Mouse (Mus musculus) heart, embryonic 16.5 days (tissue): ENCODE results near the gene Gpx6. TPM values are rescaled to one million over a fixed set of nuclear protein-coding genes. Genes with fewer than 3 reads are reported as not detected.
A peak's percentile ranks its signal among the peaks of the same experiment; 100 is the strongest.

Source experiments
- ATAC-seq: fragments of 200-750 bp; cut with Nextera tagmentation; replicated peaks from 2 replicates; pipeline ENCODE4 v1.8.0; 2017; ENCODE audit warnings: moderate number of reproducible peaks; ENCODE audit not compliant: insufficient read depth, low FRiP score; ENCODE audit errors: extremely low read depth
- H3K27ac ChIP-seq: fragments of 300-500 bp; sonication (generic); 2 replicates; pipeline ENCODE4 v1.5.1; 2014; ENCODE audit warnings: mild to moderate bottlenecking, low read length, control low read depth, moderate library complexity
- H3K27me3 ChIP-seq: fragments of 300-500 bp; sonication (generic); 2 replicates; pipeline ENCODE4 v1.6.1; 2014; ENCODE audit warnings: low read length, mixed read lengths; ENCODE audit not compliant: control insufficient read depth, insufficient read depth
- H3K36me3 ChIP-seq: fragments of 300-500 bp; sonication (generic); 2 replicates; pipeline ENCODE4 v1.6.1; 2014; ENCODE audit not compliant: control insufficient read depth, insufficient read depth
- H3K4me1 ChIP-seq: fragments of 300-500 bp; sonication (generic); 2 replicates; pipeline ENCODE4 v1.6.1; 2014; ENCODE audit warnings: low read length, mixed read lengths; ENCODE audit not compliant: control insufficient read depth, insufficient read depth
- H3K4me2 ChIP-seq: fragments of 300-500 bp; sonication (generic); 2 replicates; pipeline ENCODE4 v1.6.1; 2014; ENCODE audit warnings: low read depth, mild to moderate bottlenecking, control low read depth, low read length
- H3K4me3 ChIP-seq: fragments of 300-500 bp; sonication (generic); 2 replicates; pipeline ENCODE4 v1.5.1; 2014; ENCODE audit warnings: mild to moderate bottlenecking, control low read depth, low read length
- H3K9ac ChIP-seq: fragments of 300-500 bp; sonication (generic); 2 replicates; pipeline ENCODE4 v1.6.1; 2014; ENCODE audit warnings: low read length, control low read depth
- H3K9me3 ChIP-seq: fragments of 300-500 bp; sonication (generic); replicated peaks from 2 replicates; pipeline ENCODE4 v1.6.1; 2016; ENCODE audit warnings: low read length; ENCODE audit not compliant: control insufficient read depth
- WGBS: fragments of 180-500 bp; shearing (Covaris S2); extraction: QIAGEN DNeasy Blood & Tissue Kit; methylation state at CpG from one replicate; pipeline ENCODE4 v1.1.7; 2014; 5-methylcytosine and 5-hydroxymethylcytosine counted together
- polyA plus RNA-seq: library from polyadenylated mRNA; unstranded; fragments of >200 nt; fragmentation: Nextera tagmentation; extraction: Ambion mirVana; gene quantifications from 2 replicates; pipeline ENCODE4 v1.2.1, GENCODE M21; 2015

Gene Gpx6
- polyA plus RNA-seq, 1 experiment from 2014 or later: 0.21 TPM

DNA sequence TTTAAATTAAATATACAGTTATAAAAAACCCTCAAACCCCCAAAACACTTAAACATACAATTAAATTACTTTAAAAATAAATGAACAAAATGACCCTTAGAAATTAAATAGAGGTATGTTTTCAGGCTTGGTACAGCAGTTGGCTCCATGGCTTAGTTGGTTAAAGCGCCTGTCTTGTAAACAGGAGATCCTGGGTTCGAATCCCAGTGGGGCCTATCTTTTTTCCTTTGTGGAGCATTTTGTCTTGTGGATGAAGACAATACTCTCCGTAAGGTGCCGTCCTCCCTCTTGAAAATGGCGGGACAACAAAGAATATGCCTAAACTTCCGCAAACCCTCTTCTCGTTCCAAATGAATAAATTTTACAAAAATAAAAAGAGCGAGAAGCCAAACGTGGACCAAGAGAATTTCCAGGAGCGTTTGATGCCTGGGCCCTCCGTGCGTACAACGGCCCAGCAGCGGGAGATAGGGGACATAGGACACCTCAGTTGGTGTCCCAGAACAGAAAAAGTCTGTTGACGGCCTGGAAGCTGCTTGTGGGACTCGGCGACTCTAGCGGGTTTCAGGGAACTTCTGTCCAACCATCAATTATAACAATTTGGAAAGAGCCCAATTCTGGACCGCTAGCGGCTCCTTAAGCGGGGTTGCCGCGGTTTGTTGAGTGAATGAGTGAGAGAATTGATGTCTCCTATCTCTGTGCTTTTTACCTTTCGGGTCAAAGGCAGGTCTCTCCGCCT lies 35.9 kb upstream of the Gpx6 start:
- WGBS: under 1% methylated on average over 25 of the region's 25 CpGs
- H3K4me2 ChIP-seq: peak overlapping the region; percentile 71
- peak overlapping the region; percentile 56 for H3K4me3 ChIP-seq
- peak overlapping the region; percentile 69 for H3K9ac ChIP-seq
- H3K27ac ChIP-seq: no peak overlapping the region
- no peaks in the 10 kb centered on the region for H3K9me3 ChIP-seq
- 0 out of 2 replicates have a peak, but pooled peaks have one; percentile 62 for ATAC-seq
- peaks cover 8% of the 10 kb centered on the region; the same call in 1 of the 2 replicates for H3K4me1 ChIP-seq
- peaks cover 5% of the 10 kb centered on the region for H3K27me3 ChIP-seq
- no peaks in the 10 kb centered on the region for H3K36me3 ChIP-seq

DNA sequence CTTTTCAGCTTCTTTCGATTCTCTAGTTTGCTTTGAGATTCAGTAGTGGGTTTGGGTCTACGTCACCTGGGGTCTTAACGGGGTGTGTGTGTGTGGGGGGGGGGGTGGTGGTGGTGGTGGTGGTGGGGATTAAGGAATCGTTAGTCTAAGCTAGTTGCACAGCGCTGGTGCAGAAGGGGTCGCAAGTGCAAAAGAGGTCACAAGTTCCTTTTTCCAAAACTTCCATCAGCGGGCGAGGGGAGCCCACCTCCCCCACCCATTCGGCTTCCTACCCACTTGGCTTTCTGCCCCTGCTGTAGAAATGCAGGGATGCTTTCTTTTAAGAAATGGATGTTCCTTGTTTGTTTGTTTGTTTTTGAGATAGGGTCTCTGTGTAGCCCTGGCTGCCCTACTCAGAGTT lies 35.4 kb upstream of the Gpx6 start:
- ATAC-seq: no peak
- Histone ChIP-seq H3K27ac (no peak overlapping the region), H3K4me2 (peak overlapping the region; percentile 71), H3K36me3 (no peaks in the 10 kb centered on the region), H3K4me3 (peak overlapping the region; percentile 56), H3K9me3 (no peaks in the 10 kb centered on the region), H3K9ac (peak overlapping the region; percentile 46), H3K4me1 (peaks cover 8% of the 10 kb centered on the region; the same call in 1 of the 2 replicates), H3K27me3 (peaks cover 5% of the 10 kb centered on the region)
- 3% methylated on average over 9 of the region's 9 CpGs for WGBS

DNA sequence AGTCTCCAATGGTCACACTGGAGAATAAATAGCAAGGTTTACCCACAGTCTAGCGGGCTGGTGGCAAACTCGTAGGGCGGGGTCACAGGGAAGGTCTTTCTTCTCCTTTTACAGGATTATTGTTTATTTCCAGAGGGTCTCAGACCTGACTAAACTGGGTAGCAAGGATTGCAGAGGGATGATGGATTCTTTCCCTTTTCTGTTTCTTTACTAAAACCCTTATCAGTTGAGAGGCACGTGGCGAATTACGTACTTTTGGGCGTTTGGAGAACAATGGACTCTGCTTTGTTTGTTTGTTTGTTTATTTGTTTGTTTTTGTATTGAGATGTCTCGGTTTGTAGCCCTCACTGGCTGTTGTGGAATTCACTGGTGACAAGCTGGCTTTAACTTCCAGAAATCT lies 32.8 kb upstream of the Gpx6 start:
- ATAC-seq: no peak
- Histone ChIP-seq H3K9me3 (no peaks in the 10 kb centered on the region), H3K27me3 (peaks cover 5% of the 10 kb centered on the region), H3K36me3 (no peaks in the 10 kb centered on the region), H3K9ac (peak overlapping the region; percentile 65), H3K4me3 (peak overlapping the region; percentile 69), H3K27ac (no peak overlapping the region), H3K4me2 (peak overlapping the region; percentile 84), H3K4me1 (peaks cover 8% of the 10 kb centered on the region; the same call in 1 of the 2 replicates)
- 5% methylated on average over 8 of the region's 8 CpGs for WGBS

DNA sequence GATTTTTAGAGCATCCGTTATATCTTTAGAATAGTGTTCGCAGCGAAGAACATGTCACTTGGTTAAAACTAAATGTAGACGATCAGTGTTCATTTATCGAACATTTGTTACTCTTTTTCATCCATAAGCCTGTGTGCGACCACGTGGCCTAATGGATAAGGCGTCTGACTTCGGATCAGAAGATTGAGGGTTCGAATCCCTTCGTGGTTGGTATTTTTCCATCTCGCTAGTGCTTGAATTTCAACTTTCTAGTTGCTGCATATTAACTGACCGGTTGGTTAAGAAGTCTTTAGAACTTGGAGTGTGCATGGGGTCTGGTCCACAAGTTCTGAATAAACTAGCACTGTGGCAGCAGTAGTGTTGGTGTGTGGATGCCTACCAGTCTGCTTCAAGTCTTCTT lies 32.4 kb upstream of the Gpx6 start:
- Histone ChIP-seq H3K4me1 (peaks cover 8% of the 10 kb centered on the region; the same call in 1 of the 2 replicates), H3K4me3 (peak overlapping the region; percentile 69), H3K27me3 (peaks cover 5% of the 10 kb centered on the region; the same call in 1 of the 2 replicates), H3K4me2 (peak overlapping the region; percentile 84), H3K9ac (peak overlapping the region; percentile 65), H3K36me3 (no peaks in the 10 kb centered on the region), H3K27ac (no peak overlapping the region), H3K9me3 (no peaks in the 10 kb centered on the region)
- peak; percentile 43; the same call in 1 of the 2 replicates for ATAC-seq
- under 1% methylated on average over 13 of the region's 13 CpGs for WGBS

DNA sequence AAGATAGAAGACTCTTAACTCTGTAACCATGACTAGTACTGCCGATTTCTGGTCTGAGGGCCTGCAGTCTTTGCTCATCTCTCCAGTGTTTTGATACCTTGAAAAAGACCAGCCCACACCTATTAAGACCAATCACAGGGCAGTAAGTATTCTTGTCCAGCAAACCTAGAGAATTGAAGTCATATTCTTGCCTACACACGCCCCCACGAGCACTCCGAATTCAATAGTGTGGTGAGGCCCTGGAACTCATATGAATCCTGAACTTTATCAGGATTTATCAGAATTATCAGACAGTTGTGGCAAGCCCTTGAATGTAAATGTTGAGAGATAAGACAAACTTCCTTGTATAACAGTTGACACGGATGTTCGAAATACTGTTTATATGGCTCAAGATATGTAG lies 19.3 kb upstream of the Gpx6 start, which contains the start of gene Gpx5:
Gene Gpx5, minus strand, starts transcription at position 101 of the 400 bp plus-strand sequence.
- 83% methylated on average over 6 of the region's 6 CpGs for WGBS
- Histone ChIP-seq H3K4me2 (no peak within 1 kb of the TSS), H3K9me3 (no peaks in the 10 kb centered on the region), H3K4me3 (no peak within 1 kb of the TSS), H3K4me1 (peaks cover under 1% of the 10 kb centered on the region; the same call in 1 of the 2 replicates), H3K36me3 (no peaks in the 10 kb centered on the region), H3K27ac (no peak within 1 kb of the TSS), H3K9ac (no peak within 1 kb of the TSS), H3K27me3 (no peaks in the 10 kb centered on the region)
- ATAC-seq: no peak

DNA sequence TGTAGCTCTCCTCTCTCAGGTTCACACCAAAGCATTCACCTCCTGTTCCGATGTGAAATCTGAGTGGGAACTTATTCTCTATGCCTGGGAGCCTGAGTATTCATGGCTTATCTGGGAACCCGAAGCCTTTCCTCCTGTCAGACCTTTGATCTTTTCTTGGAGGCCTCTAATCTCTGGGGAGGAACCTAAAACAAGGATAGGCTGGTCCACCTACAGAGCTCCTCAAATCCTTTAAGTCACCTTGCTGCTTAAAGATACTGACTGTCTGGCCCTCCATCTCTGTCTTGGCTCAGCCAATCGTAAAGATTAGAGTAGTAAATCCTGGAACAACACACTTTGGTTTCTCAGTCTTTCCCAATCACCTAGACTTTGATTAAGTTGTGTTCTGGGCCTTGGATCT lies 13.4 kb upstream of the Gpx6 start:
- no peak for ATAC-seq
- Histone ChIP-seq H3K4me3 (no peak overlapping the region), H3K9me3 (no peaks in the 10 kb centered on the region), H3K9ac (no peak overlapping the region), H3K27ac (no peak overlapping the region), H3K36me3 (no peaks in the 10 kb centered on the region), H3K4me2 (no peak overlapping the region), H3K4me1 (peaks cover 8% of the 10 kb centered on the region; the same call in 1 of the 2 replicates), H3K27me3 (no peaks in the 10 kb centered on the region)
- 29% methylated on average over 3 of the region's 3 CpGs for WGBS

DNA sequence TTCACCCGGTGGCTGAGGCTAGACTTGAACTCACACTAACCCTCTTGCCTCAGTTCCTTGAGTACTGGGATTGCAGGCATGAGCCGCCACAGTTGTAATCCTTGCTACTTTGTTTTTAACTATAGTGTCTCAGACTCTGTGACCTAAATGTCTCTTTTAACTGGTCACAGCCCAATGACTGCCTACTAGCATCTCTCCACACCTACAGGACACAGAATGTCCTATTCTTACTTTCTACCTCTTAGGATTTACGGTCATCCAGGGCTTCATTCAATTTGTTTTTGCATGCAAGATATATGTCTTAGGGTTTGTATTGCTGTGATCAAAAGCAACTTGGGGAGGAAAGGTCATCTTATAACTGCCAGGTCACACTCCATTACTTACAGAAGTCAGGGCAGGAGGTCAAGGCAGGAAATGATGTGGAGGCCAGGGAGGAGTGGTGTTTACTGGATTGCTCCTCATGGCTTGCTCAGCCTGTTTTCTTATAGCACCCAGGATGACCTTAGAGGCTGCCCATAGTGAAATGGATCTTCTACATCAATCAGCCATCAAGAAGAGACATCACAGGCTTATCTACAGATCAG lies 7.3 kb upstream of the Gpx6 start:
- 72% methylated on average over 3 of the region's 3 CpGs for WGBS

DNA sequence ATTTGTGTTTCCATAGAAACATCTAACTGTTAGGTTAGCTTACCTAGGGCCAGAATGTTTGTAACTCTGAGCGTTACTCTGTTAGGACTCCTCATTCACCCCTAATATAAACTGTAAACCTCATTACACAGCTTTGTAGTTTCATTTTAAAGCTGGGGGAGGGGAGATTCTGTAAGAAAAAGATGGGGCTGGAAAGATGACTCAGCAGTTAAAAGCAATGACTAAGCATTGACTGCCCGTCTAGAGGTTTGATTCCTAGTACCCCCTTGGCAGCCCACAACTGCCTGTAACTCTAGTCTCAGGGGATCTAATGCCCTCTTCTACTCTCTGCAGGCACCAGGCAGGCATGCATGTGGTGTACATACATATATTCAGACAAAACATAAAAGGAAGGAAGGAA lies 2.1 kb upstream of the Gpx6 start:
- no peak for ATAC-seq
- Histone ChIP-seq H3K4me3 (no peak overlapping the region), H3K9ac (no peak overlapping the region), H3K9me3 (no peaks in the 10 kb centered on the region), H3K4me2 (no peak overlapping the region), H3K27ac (no peak overlapping the region), H3K36me3 (no peaks in the 10 kb centered on the region), H3K4me1 (no peaks in the 10 kb centered on the region), H3K27me3 (no peaks in the 10 kb centered on the region)
- 70% methylated on average over 2 of the region's 2 CpGs for WGBS

More for the DNA sequence above, 7.3 kb upstream of the Gpx6 start:
- H3K4me1 ChIP-seq: peaks cover 4% of the 10 kb centered on the region; the same call in 1 of the 2 replicates
- no peak overlapping the region for H3K4me2 ChIP-seq
- no peaks in the 10 kb centered on the region for H3K36me3 ChIP-seq
- no peaks in the 10 kb centered on the region for H3K27me3 ChIP-seq
- no peaks in the 10 kb centered on the region for H3K9me3 ChIP-seq
- ATAC-seq: no peak
- no peak overlapping the region for H3K27ac ChIP-seq
- no peak overlapping the region for H3K4me3 ChIP-seq
- no peak overlapping the region for H3K9ac ChIP-seq

DNA sequence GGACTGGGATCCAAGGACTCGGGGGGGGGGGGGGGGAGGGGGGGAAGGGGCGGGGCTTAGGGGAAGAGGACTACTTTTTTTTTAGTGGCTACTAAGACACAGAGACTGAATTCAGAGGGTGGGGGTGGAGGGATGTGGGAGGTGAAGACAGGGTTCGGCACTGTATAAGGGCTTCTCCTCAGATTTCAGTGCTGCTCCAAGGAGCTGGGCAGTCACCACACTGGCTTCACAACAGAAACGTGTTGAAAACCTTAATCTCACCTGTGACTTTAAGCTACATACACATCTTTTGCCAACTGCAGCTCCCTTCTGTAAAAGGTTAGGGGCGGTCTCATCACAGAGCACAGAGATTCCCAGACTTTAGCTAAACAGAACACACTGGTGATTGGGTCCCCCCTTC lies 929 bp downstream of the Gpx6 start:
- no peaks in the 10 kb centered on the region for H3K36me3 ChIP-seq
- no peak overlapping the region for H3K4me3 ChIP-seq
- H3K4me1 ChIP-seq: no peaks in the 10 kb centered on the region
- WGBS: 61% methylated on average over 3 of the region's 5 CpGs
- H3K27me3 ChIP-seq: no peaks in the 10 kb centered on the region
- H3K4me2 ChIP-seq: no peak overlapping the region
- no peak overlapping the region for H3K9ac ChIP-seq
- H3K9me3 ChIP-seq: no peaks in the 10 kb centered on the region
- no peak overlapping the region for H3K27ac ChIP-seq
- ATAC-seq: no peak
